Mouse (Mus musculus) neural tube, embryonic 14.5 days (tissue): Measurements from ENCODE around the gene Ndp. TPM values are rescaled to one million over a fixed set of nuclear protein-coding genes. Genes with fewer than 3 reads are reported as not detected.

ENCODE experiments used
- ATAC-seq: fragments of 200-750 bp; cut with Nextera tagmentation; 2 replicates; pipeline ENCODE4 v1.8.0; 2017; ENCODE audit warnings: low read depth, mild to moderate bottlenecking, moderate TSS enrichment, moderate library complexity
- H3K27ac ChIP-seq: fragments of 300-500 bp; sonication (generic); 2 replicates; pipeline ENCODE4 v1.5.1; 2014; ENCODE audit warnings: low read depth, mild to moderate bottlenecking, control low read depth, low read length, moderate library complexity, mixed read lengths
- H3K27me3 ChIP-seq: fragments of 300-500 bp; sonication (generic); 2 replicates; pipeline ENCODE4 v1.6.1; 2014; ENCODE audit warnings: low read length; ENCODE audit not compliant: control insufficient read depth, insufficient read depth
- H3K36me3 ChIP-seq: fragments of 300-500 bp; sonication (generic); 2 replicates; pipeline ENCODE4 v1.6.1; 2014; ENCODE audit warnings: low read length, mixed read lengths; ENCODE audit not compliant: control insufficient read depth, insufficient read depth
- H3K4me1 ChIP-seq: fragments of 300-500 bp; sonication (generic); 2 replicates; pipeline ENCODE4 v1.6.1; 2014; ENCODE audit warnings: low read length; ENCODE audit not compliant: control insufficient read depth, insufficient read depth
- H3K4me2 ChIP-seq: fragments of 300-500 bp; sonication (generic); 2 replicates; pipeline ENCODE4 v1.6.1; 2014; ENCODE audit warnings: mild to moderate bottlenecking, low read depth, low read length, control low read depth
- H3K4me3 ChIP-seq: fragments of 300-500 bp; sonication (generic); 2 replicates; pipeline ENCODE4 v1.5.1; 2014; ENCODE audit warnings: low read depth, low read length, control low read depth, mixed read lengths
- H3K9ac ChIP-seq: fragments of 300-500 bp; sonication (generic); replicated peaks from 2 replicates; pipeline ENCODE4 v1.6.1; 2014; ENCODE audit warnings: low read depth, mild to moderate bottlenecking, control low read depth, low read length, mixed read lengths
- H3K9me3 ChIP-seq: fragments of 300-500 bp; sonication (generic); 2 replicates; pipeline ENCODE4 v1.6.1; 2016; ENCODE audit warnings: low read length; ENCODE audit not compliant: control insufficient read depth
- WGBS: fragments of 180-500 bp; shearing (Covaris S2); extraction: QIAGEN DNeasy Blood & Tissue Kit; methylation state at CpG from one replicate; pipeline ENCODE4 v1.1.7; 2014; 5-methylcytosine and 5-hydroxymethylcytosine counted together
- polyA plus RNA-seq: library from polyadenylated mRNA; unstranded; fragments of >200 nt; fragmentation: Nextera tagmentation; extraction: Ambion mirVana; gene quantifications from 2 replicates; pipeline ENCODE4 v1.2.1, GENCODE M21; 2014

Ndp gene
- polyA plus RNA-seq: 11.7 and 12.5 TPM in 2 replicates

GRCm38 (mm10) chrX:16911241-16911873 is at the start of gene Ndp:
Ndp (minus strand) TSS chrX:16911774.
- ATAC-seq: peak; percentile 29; the same call in 1 of the 2 replicates
- Histone ChIP-seq H3K4me1 (no peaks in the 10 kb centered on the region), H3K36me3 (no peaks in the 10 kb centered on the region), H3K4me3 (peak within 1 kb of the TSS; percentile 21), H3K27ac (peak within 1 kb of the TSS; percentile 2; the same call in 1 of the 2 replicates), H3K27me3 (no peaks in the 10 kb centered on the region), H3K9me3 (no peaks in the 10 kb centered on the region), H3K4me2 (peak within 1 kb of the TSS; percentile 40), H3K9ac (peak within 1 kb of the TSS; percentile 32; the same call in 1 of the 2 replicates)
- 17% methylated on average over 13 of the region's 13 CpGs for WGBS

GRCm38 (mm10) chrX:16954767-16955166 is 43.2 kb upstream of the Ndp start:
- 85% methylated on average over 2 of the region's 2 CpGs for WGBS
- no peak overlapping the region for H3K27ac ChIP-seq
- ATAC-seq: no peak

GRCm38 (mm10) chrX:16918006-16918405 is 6.4 kb upstream of the Ndp start:
- ATAC-seq: no peak

More at GRCm38 (mm10) chrX:16954767-16955166, 43.2 kb upstream of the Ndp start:
- Histone ChIP-seq H3K36me3 (no peaks in the 10 kb centered on the region), H3K4me2 (no peak overlapping the region), H3K9ac (no peak overlapping the region), H3K4me1 (no peaks in the 10 kb centered on the region), H3K4me3 (no peak overlapping the region), H3K9me3 (no peaks in the 10 kb centered on the region), H3K27me3 (no peaks in the 10 kb centered on the region)

GRCm38 (mm10) chrX:16913118-16913517 is 1.5 kb upstream of the Ndp start:
- no peaks in the 10 kb centered on the region for H3K27me3 ChIP-seq
- no peak overlapping the region for H3K9ac ChIP-seq
- WGBS: 75% methylated on average over 1 of the region's 1 CpGs

More at GRCm38 (mm10) chrX:16918006-16918405, 6.4 kb upstream of the Ndp start:
- Histone ChIP-seq H3K9me3 (no peaks in the 10 kb centered on the region), H3K9ac (no peak overlapping the region), H3K4me2 (no peak overlapping the region), H3K4me3 (no peak overlapping the region), H3K27me3 (no peaks in the 10 kb centered on the region), H3K4me1 (no peaks in the 10 kb centered on the region), H3K36me3 (no peaks in the 10 kb centered on the region), H3K27ac (no peak overlapping the region)

GRCm38 (mm10) chrX:16911911-16912310 is 337 bp upstream of the Ndp start:
- Histone ChIP-seq H3K4me3 (peak overlapping the region; percentile 21; the same call in 1 of the 2 replicates), H3K36me3 (no peaks in the 10 kb centered on the region), H3K9ac (peak overlapping the region; percentile 32; the same call in 1 of the 2 replicates), H3K4me2 (peak overlapping the region; percentile 40), H3K27me3 (no peaks in the 10 kb centered on the region), H3K27ac (no peak overlapping the region), H3K4me1 (no peaks in the 10 kb centered on the region), H3K9me3 (no peaks in the 10 kb centered on the region)
- WGBS: 23% methylated on average over 4 of the region's 4 CpGs
- ATAC-seq: no peak

More at GRCm38 (mm10) chrX:16913118-16913517, 1.5 kb upstream of the Ndp start:
- Histone ChIP-seq H3K4me2 (no peak overlapping the region), H3K4me1 (no peaks in the 10 kb centered on the region), H3K4me3 (no peak overlapping the region), H3K27ac (no peak overlapping the region), H3K9me3 (no peaks in the 10 kb centered on the region), H3K36me3 (no peaks in the 10 kb centered on the region)
- no peak for ATAC-seq

- no peaks in the 10 kb centered on the region for H3K36me3 ChIP-seq
- 14% methylated on average over 18 of the region's 18 CpGs for WGBS
- H3K4me2 ChIP-seq: peak overlapping the region; percentile 40
- H3K27me3 ChIP-seq: no peaks in the 10 kb centered on the region
- peak overlapping the region; percentile 21 for H3K4me3 ChIP-seq
- peak overlapping the region; percentile 2; the same call in 1 of the 2 replicates for H3K27ac ChIP-seq
- no peak overlapping the region for H3K9ac ChIP-seq
- H3K9me3 ChIP-seq: no peaks in the 10 kb centered on the region
- peak; percentile 80 for ATAC-seq
- no peaks in the 10 kb centered on the region for H3K4me1 ChIP-seq
These were observed 1.1 kb downstream of the Ndp start for GRCm38 (mm10) chrX:16910211-16911095.

- no peaks in the 10 kb centered on the region for H3K4me1 ChIP-seq
- no peak overlapping the region for H3K9ac ChIP-seq
- 72% methylated on average over 2 of the region's 2 CpGs for WGBS
- H3K4me3 ChIP-seq: no peak overlapping the region
- no peak overlapping the region for H3K4me2 ChIP-seq
- H3K36me3 ChIP-seq: no peaks in the 10 kb centered on the region
- no peak for ATAC-seq
- H3K9me3 ChIP-seq: no peaks in the 10 kb centered on the region
- H3K27me3 ChIP-seq: no peaks in the 10 kb centered on the region
- H3K27ac ChIP-seq: no peak overlapping the region
These were observed 2.9 kb downstream of the Ndp start for GRCm38 (mm10) chrX:16908652-16909051.

- no peak overlapping the region for H3K4me2 ChIP-seq
- ATAC-seq: no peak
These were observed 4.0 kb downstream of the Ndp start for GRCm38 (mm10) chrX:16907554-16907953.

More at GRCm38 (mm10) chrX:16907554-16907953, 4.0 kb downstream of the Ndp start:
- no peaks in the 10 kb centered on the region for H3K4me1 ChIP-seq
- H3K4me3 ChIP-seq: no peak overlapping the region
- no peak overlapping the region for H3K27ac ChIP-seq
- H3K9me3 ChIP-seq: no peaks in the 10 kb centered on the region
- WGBS: 65% methylated on average over 6 of the region's 6 CpGs
- H3K27me3 ChIP-seq: no peaks in the 10 kb centered on the region
- no peaks in the 10 kb centered on the region for H3K36me3 ChIP-seq
- no peak overlapping the region for H3K9ac ChIP-seq
